Mouse (Mus musculus) activated CD4-positive, CD25-positive, alpha-beta regulatory T cell, adult 4 months (primary cell): ENCODE results near the gene Zbtb32. TPM values are rescaled to one million over a fixed set of nuclear protein-coding genes. Genes with fewer than 3 reads are reported as not detected.
A peak's percentile ranks its signal among the peaks of the same experiment; 100 is the strongest.

ENCODE experiments used
- ATAC-seq: one replicate; pipeline ENCODE4 v1.8.0; 2017
- polyA plus RNA-seq, 2 experiments: library from polyadenylated mRNA; unstranded; fragments of 100-300 nt; shearing (Covaris generic); gene quantifications; one replicate each; pipeline ENCODE4 v1.2.1; 2017

The Zbtb32 gene
- polyA plus RNA-seq, 2 experiments from 2014 or later, result 15.8 to 19.7 TPM

- peak; percentile 56 for ATAC-seq
Observed at GRCm38 (mm10) chr7:30564970-30565571, 33.6 kb downstream of the Zbtb32 start, which contains the start of gene Igflr1. Igflr1 (plus strand) TSS chr7:30565427.

- peak; percentile 50 for ATAC-seq
Observed at GRCm38 (mm10) chr7:30563906-30564280, 34.8 kb downstream of the Zbtb32 start.

GRCm38 (mm10) chr7:30563117-30563905 is 35.4 kb downstream of the Zbtb32 start, which contains the start of the genes U2af1l4, Gm49396 and Psenen:
U2af1l4 (plus strand) TSS chr7:30563301.
Gm49396 (plus strand) TSS chr7:30563344.
Psenen (minus strand) TSS chr7:30563627.
- peak; percentile 55 for ATAC-seq

- ATAC-seq, result no peak
Observed at GRCm38 (mm10) chr7:30562526-30563116, 36.1 kb downstream of the Zbtb32 start.

- ATAC-seq, result no peak
Observed at GRCm38 (mm10) chr7:30560296-30560695, 38.4 kb downstream of the Zbtb32 start.

GRCm38 (mm10) chr7:30559443-30559954 is 39.2 kb downstream of the Zbtb32 start, which contains the start of gene Lin37:
Lin37 (minus strand) TSS chr7:30559838.
- ATAC-seq, result peak; percentile 72

- ATAC-seq, result no peak
Observed at GRCm38 (mm10) chr7:30558656-30559442, 39.9 kb downstream of the Zbtb32 start.

GRCm38 (mm10) chr7:30557901-30558514 is 40.7 kb downstream of the Zbtb32 start:
- no peak for ATAC-seq

GRCm38 (mm10) chr7:30556894-30557536 is 41.7 kb downstream of the Zbtb32 start:
- no peak for ATAC-seq

GRCm38 (mm10) chr7:30553810-30554584 is 44.7 kb downstream of the Zbtb32 start:
- ATAC-seq, result no peak

GRCm38 (mm10) chr7:30553021-30553589 is 45.6 kb downstream of the Zbtb32 start:
- ATAC-seq, result no peak

GRCm38 (mm10) chr7:30552102-30553020 is 46.3 kb downstream of the Zbtb32 start, which contains the start of the genes Hspb6 and Proser3:
Hspb6 (plus strand) TSS chr7:30552178.
Proser3 (minus strand) TSS chr7:30552299.
- peak; percentile 93 for ATAC-seq

- peak; percentile 61 for ATAC-seq
Observed at GRCm38 (mm10) chr7:30551445-30552101, 47.1 kb downstream of the Zbtb32 start.

GRCm38 (mm10) chr7:30550603-30551002 is 48.1 kb downstream of the Zbtb32 start:
- no peak for ATAC-seq

- ATAC-seq, result no peak
Observed at GRCm38 (mm10) chr7:30549880-30550279, 48.8 kb downstream of the Zbtb32 start.

- no peak for ATAC-seq
Observed at GRCm38 (mm10) chr7:30544327-30544726, 54.4 kb downstream of the Zbtb32 start.

- no peak for ATAC-seq
Observed at GRCm38 (mm10) chr7:30540572-30540971, 58.1 kb downstream of the Zbtb32 start.
